In genomic region chr11:103763410-103764163, GRCm38 (mm10) we compare ENCODE assay signal across 7 mouse cellular contexts. TPM values are rescaled to one million over a fixed set of nuclear protein-coding genes. Genes with fewer than 3 reads are reported as not detected.
DNase-seq lines count a peak whose midpoint lies in the region; ATAC-seq and TF ChIP-seq lines count a peak whose summit lies in the region.

No protein-coding gene starts in this region.

- TF ChIP-seq CTCF in thymus, adult 2 months (IDR thresholded peaks at IDR 0.05; ENCODE audit: borderline replicate concordance, control insufficient read depth, extremely low read depth, insufficient read depth, low read length, poor library complexity): no peak
- peak; percentile 73; the same call in 1 of the 2 replicates for TF ChIP-seq CTCF in brain, embryonic 14.5 days (IDR thresholded peaks at IDR 0.05; ENCODE audit: borderline replicate concordance, extremely low read depth, insufficient read depth, insufficient read length)

- no peak overlapping the region for H3K4me3 ChIP-seq in thymus, adult 2 months (ENCODE audit: control insufficient read depth, insufficient read depth, low read length)
- H3K4me3 ChIP-seq in forebrain, embryonic 10.5 days: no peak overlapping the region
- H3K4me3 ChIP-seq in intestine, embryonic 14.5 days (ENCODE audit: low read depth, low read length): no peak overlapping the region
- H3K4me3 ChIP-seq in limb, embryonic 14.5 days (replicated peaks; ENCODE audit: low read length): no peak overlapping the region

- no peak overlapping the region for H3K27ac ChIP-seq in thymus, adult 2 months (ENCODE audit: control insufficient read depth, insufficient read depth, low read length)
- no peak overlapping the region; the same call in 1 of the 2 replicates for H3K27ac ChIP-seq in forebrain, embryonic 10.5 days
- H3K27ac ChIP-seq in intestine, embryonic 14.5 days (ENCODE audit: low read depth): no peak overlapping the region
- no peak overlapping the region for H3K27ac ChIP-seq in limb, embryonic 14.5 days (replicated peaks; ENCODE audit: low read depth, low read length)

- TF ChIP-seq POLR2A in thymus, adult 2 months (IDR thresholded peaks at IDR 0.05; ENCODE audit: control insufficient read depth, extremely low read depth, insufficient read depth, low read length, poor library complexity): no peak
- no peak for TF ChIP-seq POLR2A in brain, embryonic 14.5 days (IDR thresholded peaks at IDR 0.05; ENCODE audit: borderline replicate concordance, extremely low read depth, insufficient read depth, insufficient read length, poor library complexity, severe bottlenecking)
- TF ChIP-seq POLR2A in limb, embryonic 14.5 days (IDR thresholded peaks at IDR 0.05; ENCODE audit: borderline replicate concordance, extremely low read depth, insufficient read depth, insufficient read length): no peak

- no peaks in the 10 kb centered on the region for H3K4me1 ChIP-seq in thymus, adult 2 months (replicated peaks; ENCODE audit: control insufficient read depth, insufficient read depth, low read length)
- peaks cover 24% of the 10 kb centered on the region for H3K4me1 ChIP-seq in forebrain, embryonic 10.5 days
- H3K4me1 ChIP-seq in intestine, embryonic 14.5 days (replicated peaks; ENCODE audit: control insufficient read depth, insufficient read depth, low read length): no peaks in the 10 kb centered on the region
- H3K4me1 ChIP-seq in limb, embryonic 14.5 days (ENCODE audit: control insufficient read depth, insufficient read depth, low read length): no peaks in the 10 kb centered on the region

- H3K4me2 ChIP-seq in intestine, embryonic 14.5 days (ENCODE audit: low read length): no peak overlapping the region
- H3K4me2 ChIP-seq in limb, embryonic 14.5 days (replicated peaks; ENCODE audit: low read depth, low read length, severe bottlenecking): no peak overlapping the region

- no peaks in the 10 kb centered on the region for H3K27me3 ChIP-seq in thymus, adult 2 months (ENCODE audit: control insufficient read depth, insufficient read depth, low read length)
- H3K27me3 ChIP-seq in forebrain, embryonic 10.5 days (ENCODE audit: poor library complexity, severe bottlenecking): peaks cover 95% of the 10 kb centered on the region
- H3K27me3 ChIP-seq in intestine, embryonic 14.5 days (replicated peaks; ENCODE audit: control insufficient read depth, insufficient read depth, low read length): peaks cover 7% of the 10 kb centered on the region
- H3K27me3 ChIP-seq in limb, embryonic 14.5 days (ENCODE audit: control insufficient read depth, insufficient read depth, low read length): no peaks in the 10 kb centered on the region

- H3K36me3 ChIP-seq in thymus, adult 2 months (ENCODE audit: control insufficient read depth, insufficient read depth, low read length): no peaks in the 10 kb centered on the region
- H3K36me3 ChIP-seq in forebrain, embryonic 10.5 days (replicated peaks): no peaks in the 10 kb centered on the region
- no peaks in the 10 kb centered on the region for H3K36me3 ChIP-seq in intestine, embryonic 14.5 days (ENCODE audit: control insufficient read depth, insufficient read depth, low read length)
- H3K36me3 ChIP-seq in limb, embryonic 14.5 days (ENCODE audit: control insufficient read depth, insufficient read depth, low read length): no peaks in the 10 kb centered on the region

- ATAC-seq in intestine, embryonic 14.5 days (replicated peaks; ENCODE audit: low FRiP score, low TSS enrichment, low read depth): peak; percentile 67
- no peak for ATAC-seq in limb, embryonic 14.5 days (ENCODE audit: low FRiP score, low read depth)

- DNase-seq in thymus, adult 2 months: peak; percentile 30
- DNase-seq in thymus, adult 18-20 months: no peak
- peak; percentile 81 for DNase-seq in brain, embryonic 14.5 days (ENCODE audit: low read depth)
- DNase-seq in forebrain, embryonic 10.5 days (ENCODE audit: extremely low spot score, low spot score): peak; percentile 53
- DNase-seq in intestine, embryonic 14.5 days (ENCODE audit: low spot score): peak; percentile 70
- DNase-seq in limb, embryonic 14.5 days (ENCODE audit: low spot score): peak; percentile 67
- peak; percentile 90 for DNase-seq in retina, embryonic 14.5 days (ENCODE audit: low spot score)

- no peak overlapping the region for H3K9ac ChIP-seq in intestine, embryonic 14.5 days (ENCODE audit: low read length)
- H3K9ac ChIP-seq in limb, embryonic 14.5 days (ENCODE audit: low read depth, low read length, severe bottlenecking): no peak overlapping the region

- peaks cover 5% of the 10 kb centered on the region; the same call in 1 of the 2 replicates for H3K9me3 ChIP-seq in forebrain, embryonic 10.5 days
- H3K9me3 ChIP-seq in intestine, embryonic 14.5 days (ENCODE audit: control insufficient read depth, low read length): no peaks in the 10 kb centered on the region
- no peaks in the 10 kb centered on the region for H3K9me3 ChIP-seq in limb, embryonic 14.5 days (ENCODE audit: control insufficient read depth, low read length)

- WGBS in thymus, adult 2 months: 37% methylated on average over 10 of the region's 10 CpGs
- 33% methylated on average over 10 of the region's 10 CpGs for WGBS in forebrain, embryonic 10.5 days
- 18% methylated on average over 10 of the region's 10 CpGs for WGBS in intestine, embryonic 14.5 days
- 22% methylated on average over 10 of the region's 10 CpGs for WGBS in limb, embryonic 14.5 days

RNA-seq across cellular contexts. Expression of gene Wnt3, which starts 10.4 kb away (rescaled TPM):
- polyA plus RNA-seq in thymus, adult 2 months (2012; rRNA removed): 0.33 and 0.43 TPM in 2 replicates
- polyA plus RNA-seq in brain, embryonic 14.5 days (2012; rRNA removed): 8.6 and 11.4 TPM in 2 replicates
- 2.1 and 4.2 TPM in 2 replicates for polyA plus RNA-seq in forebrain, embryonic 10.5 days (2016; fragmentation: Nextera tagmentation; extraction: Ambion mirVana)
- 0.31 and 0.46 TPM in 2 replicates for polyA plus RNA-seq in intestine, embryonic 14.5 days (2014; fragmentation: Nextera tagmentation; extraction: Ambion mirVana)
- polyA plus RNA-seq in limb, embryonic 14.5 days (2012; rRNA removed): 11.9 and 12.9 TPM in 2 replicates
- polyA plus RNA-seq in limb, embryonic 14.5 days (2014; fragmentation: Nextera tagmentation; extraction: Ambion mirVana): 19.1 and 20.7 TPM in 2 replicates

RNA-seq across cellular contexts. Expression of gene Wnt9b, which starts 14.0 kb away (rescaled TPM):
- polyA plus RNA-seq in thymus, adult 2 months (2012; rRNA removed): 0.13 and 0.15 TPM in 2 replicates
- polyA plus RNA-seq in brain, embryonic 14.5 days (2012; rRNA removed): 0.34 and 0.56 TPM in 2 replicates
- polyA plus RNA-seq in forebrain, embryonic 10.5 days (2016; fragmentation: Nextera tagmentation; extraction: Ambion mirVana): 0.99 and 1.4 TPM in 2 replicates
- polyA plus RNA-seq in intestine, embryonic 14.5 days (2014; fragmentation: Nextera tagmentation; extraction: Ambion mirVana): 0.08 TPM in 1 of 2 replicates, not detected in the other
- 0.62 and 0.63 TPM in 2 replicates for polyA plus RNA-seq in limb, embryonic 14.5 days (2012; rRNA removed)
- 0.47 and 0.80 TPM in 2 replicates for polyA plus RNA-seq in limb, embryonic 14.5 days (2014; fragmentation: Nextera tagmentation; extraction: Ambion mirVana)

Comparison
In these comparisons a context has a peak if more than half of its experiments do, and no peak if none do; other contexts are left out.
1. DNase-seq: peak in thymus, adult 2 months (single experiment), brain, embryonic 14.5 days (single experiment), forebrain, embryonic 10.5 days (single experiment), intestine, embryonic 14.5 days (single experiment), limb, embryonic 14.5 days (single experiment) and retina, embryonic 14.5 days (single experiment); none in thymus, adult 18-20 months (0 of 2).